Mouse (Mus musculus) urinary bladder, postnatal 25 days (tissue): ENCODE measurements around the gene Trmt61a.
A peak's percentile ranks its signal among the peaks of the same experiment; 100 is the strongest.
"Not testable (repeated sequence)": the region's sequence is repeated elsewhere in the genome, so short reads cannot be mapped to it uniquely, and the experiment has no call there.

Source experiments
- DNase-seq: peaks from one replicate; pipeline ENCODE4 v3.0.0; 2022; ENCODE audit warnings: low spot score

Trmt61a gene

DNA sequence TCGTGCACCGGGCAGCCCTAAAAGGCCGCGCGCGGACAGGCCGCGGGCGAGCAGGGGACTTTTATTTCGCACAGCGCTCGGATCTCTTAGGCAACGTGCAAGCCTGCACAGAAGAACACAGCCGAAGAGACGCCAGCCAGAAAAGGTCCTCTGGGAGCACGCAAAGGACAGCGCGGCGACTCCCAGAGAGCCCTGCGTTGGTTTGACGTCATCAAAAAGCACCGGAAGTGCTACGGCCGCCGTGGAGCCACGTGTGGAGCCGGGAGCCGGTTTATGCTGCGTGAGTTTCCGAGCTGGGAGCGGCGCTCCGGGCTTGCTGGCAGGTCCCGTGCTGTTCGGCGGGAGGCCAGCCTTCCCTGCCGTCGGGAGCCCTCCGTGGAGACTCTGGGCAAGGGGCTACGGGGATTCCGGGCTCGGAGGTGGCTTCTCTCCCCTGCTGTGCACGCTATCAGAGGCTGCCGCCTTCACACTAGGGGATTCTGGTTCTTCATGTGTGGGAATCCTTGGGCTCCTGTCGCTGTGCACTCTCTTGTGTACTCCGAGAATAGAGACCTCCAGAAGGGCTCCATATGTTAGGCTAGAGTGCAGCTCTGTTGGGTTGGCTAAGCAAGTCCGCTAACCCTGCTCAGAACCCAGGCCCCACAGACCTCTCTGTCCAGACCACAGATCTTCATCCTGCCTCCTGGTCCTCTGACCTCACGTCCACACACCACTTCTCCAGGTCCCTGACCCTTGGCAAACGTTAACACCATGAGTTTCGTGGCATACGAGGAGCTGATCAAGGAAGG lies at the start of gene Trmt61a:
Gene Trmt61a, plus strand, starts transcription at position 224 of the 788 bp plus-strand sequence.
- peak; percentile 87 for DNase-seq

- peak; percentile 43 for DNase-seq
Observed at GRCm38 (mm10) chr12:111648061-111648645, 29.8 kb upstream of the Trmt61a start.

- no peak for DNase-seq
Observed at GRCm38 (mm10) chr12:111652953-111653352, 25.0 kb upstream of the Trmt61a start.

DNA sequence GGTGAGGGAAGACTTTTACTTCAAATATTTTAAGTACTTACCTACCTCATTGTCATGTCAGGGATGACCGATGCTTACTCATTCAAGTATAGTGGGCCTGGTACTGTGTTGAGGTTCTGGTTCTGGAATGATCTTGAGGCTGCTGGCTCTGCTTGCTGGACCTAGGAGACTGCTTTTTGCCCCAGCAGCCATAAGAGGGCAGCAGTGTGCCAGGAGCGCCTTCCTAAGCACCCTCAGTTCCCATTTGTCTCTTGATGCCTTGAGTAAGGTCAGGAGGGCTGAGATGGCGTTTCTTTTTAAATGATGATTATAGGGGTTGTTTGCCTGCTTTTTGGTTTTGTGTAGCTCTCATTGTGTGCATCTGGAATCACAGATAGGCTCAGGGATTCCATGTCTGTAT lies 24.5 kb upstream of the Trmt61a start:
- DNase-seq = peak; percentile 56

GRCm38 (mm10) chr12:111655695-111656094 lies 22.2 kb upstream of the Trmt61a start:
- DNase-seq = no peak

- no peak for DNase-seq
Observed at GRCm38 (mm10) chr12:111659331-111659730, 18.6 kb upstream of the Trmt61a start.

- DNase-seq = no peak
Observed at GRCm38 (mm10) chr12:111660628-111661027, 17.3 kb upstream of the Trmt61a start.

DNA sequence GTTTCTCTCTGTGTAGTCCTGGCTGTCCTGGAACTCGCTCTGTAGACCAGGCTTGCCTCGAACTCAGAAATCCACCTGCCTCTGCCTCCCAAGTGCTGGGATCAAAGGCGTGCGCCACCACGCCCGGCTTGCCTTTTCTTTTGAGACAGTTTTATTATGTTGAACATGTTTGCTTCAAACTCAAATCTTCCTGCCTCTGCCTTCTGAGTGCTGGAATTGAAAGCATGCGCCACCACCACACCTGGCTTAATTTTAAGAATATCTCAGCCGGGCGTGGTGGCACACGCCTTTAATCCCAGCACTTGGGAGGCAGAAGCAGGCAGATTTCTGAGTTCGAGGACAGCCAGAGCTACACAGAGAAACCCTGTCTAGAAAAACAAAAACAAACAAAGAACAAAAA lies 16.4 kb upstream of the Trmt61a start:
- DNase-seq = not testable (repeated sequence)

DNA sequence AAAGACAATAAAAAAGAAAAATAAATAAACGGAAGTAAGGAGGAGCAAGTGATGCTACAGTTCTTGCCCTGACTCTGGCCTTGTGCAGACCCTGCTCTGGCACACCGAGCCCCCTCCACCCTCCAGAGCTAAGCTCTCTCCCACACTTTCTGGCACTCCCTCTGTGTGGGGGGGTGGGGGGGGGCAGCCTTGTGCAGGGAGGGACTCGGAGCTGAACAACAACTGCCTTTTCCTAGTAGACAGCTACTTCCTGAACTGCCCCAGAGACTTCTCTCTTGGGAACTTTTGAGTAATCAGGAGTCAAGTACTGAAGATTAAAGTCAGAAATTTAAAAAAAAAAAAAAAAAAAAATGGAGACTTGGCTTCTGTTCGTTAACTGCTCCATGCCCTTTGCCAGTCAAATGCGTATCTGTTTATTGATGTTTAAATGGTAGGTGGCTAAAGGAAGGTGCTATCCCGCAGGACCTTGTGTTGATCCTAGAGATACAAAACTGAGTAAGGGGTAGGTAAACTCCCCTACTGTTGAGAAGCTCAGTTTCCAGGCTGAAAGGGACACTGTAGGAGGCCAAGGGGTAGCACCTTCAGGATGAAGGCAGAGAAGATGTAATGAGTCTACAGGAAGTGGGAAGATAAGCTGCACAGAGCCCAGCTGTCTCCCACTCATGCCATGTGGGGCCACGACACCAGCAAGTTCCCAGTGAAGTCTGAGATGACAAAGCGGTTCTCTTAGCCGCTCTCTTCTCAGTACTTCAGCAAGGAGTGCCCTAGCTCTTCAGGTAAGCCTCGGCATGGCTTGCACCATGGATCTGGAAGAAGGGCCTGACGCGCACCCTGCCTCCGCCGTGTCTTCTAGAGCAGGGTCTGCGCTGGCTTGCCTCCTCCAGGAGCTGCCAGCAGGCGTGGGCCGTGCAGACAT lies 14.4 kb upstream of the Trmt61a start:
- DNase-seq = no peak

GRCm38 (mm10) chr12:111664144-111664634 lies 13.7 kb upstream of the Trmt61a start:
- no peak for DNase-seq

- no peak for DNase-seq
Observed at GRCm38 (mm10) chr12:111665041-111665880, 12.6 kb upstream of the Trmt61a start.

- DNase-seq = no peak
Observed at GRCm38 (mm10) chr12:111666380-111666779, 11.5 kb upstream of the Trmt61a start.

DNA sequence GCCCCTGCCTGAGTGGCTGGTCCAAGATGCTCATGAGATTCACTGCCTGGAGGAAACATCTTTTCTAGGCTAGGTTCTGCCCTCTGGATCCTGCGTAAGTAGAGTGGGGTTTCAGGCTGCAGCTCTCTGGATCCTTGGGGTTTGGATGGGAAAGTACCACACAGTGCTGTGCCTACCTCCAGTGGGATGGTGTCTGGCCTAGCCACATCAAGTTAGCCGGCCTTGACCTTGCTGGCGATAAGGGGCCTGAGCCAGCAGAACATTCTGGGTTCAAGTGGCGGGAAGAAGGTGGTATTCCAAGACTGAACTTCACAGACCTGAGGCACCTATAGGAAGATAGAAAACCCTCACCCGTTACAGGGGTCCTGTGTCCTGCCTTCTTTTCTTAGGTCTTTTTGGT lies 10.5 kb upstream of the Trmt61a start:
- no peak for DNase-seq

DNA sequence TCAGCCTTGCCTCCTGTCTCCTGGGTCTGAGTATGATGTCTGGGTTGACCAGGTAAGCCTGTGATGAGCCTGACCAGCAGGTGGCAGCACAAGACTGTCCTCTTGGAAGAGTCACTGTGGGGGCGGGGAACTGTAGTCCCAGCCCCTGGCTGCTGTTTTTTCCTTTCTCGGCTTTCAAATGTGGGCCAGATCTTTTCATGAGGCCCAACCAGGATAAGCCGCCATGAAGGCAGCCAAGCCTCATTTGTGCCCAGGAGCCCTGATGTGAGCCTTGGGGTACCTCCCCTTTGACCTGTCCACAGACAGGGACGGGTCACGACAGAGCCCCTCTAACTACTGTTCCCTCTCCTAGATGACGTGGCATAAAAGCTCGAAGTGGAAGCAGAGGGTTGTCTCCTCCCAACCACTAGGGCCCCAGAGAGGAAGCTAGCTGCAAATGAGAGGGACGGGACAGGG lies 9.4 kb upstream of the Trmt61a start:
- peak; percentile 99 for DNase-seq

- DNase-seq = no peak
Observed at GRCm38 (mm10) chr12:111669000-111669788, 8.7 kb upstream of the Trmt61a start.

GRCm38 (mm10) chr12:111669961-111670360 lies 7.9 kb upstream of the Trmt61a start:
- DNase-seq = no peak

DNA sequence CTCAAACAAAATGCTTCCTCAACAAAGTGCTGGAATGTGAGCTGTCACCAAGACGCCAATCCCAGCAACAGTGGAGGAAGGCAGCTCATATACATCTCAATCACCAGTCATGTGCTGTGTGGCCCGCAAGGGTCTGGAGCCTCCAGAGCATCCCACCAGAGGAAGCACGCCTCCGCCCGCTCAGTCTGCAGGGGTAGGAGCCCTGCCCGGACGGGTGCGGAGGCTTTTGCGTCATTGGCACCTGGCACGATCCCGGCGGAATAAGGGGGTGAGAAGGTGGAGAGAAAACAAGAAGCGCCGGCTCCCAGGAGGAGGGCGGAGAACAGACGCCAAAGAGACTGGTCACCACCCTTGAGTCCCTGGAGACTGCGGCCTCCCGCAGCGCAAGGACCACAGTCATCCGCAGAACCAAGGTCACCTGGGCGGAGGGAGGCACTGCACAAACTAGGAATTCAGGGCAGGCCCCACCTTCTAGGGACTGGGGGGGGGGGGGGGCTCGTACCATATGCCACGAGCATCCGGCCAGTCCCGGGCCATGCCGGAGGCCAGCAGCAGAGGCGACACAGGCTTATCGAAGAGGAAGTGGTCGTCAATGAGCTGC lies 7.4 kb upstream of the Trmt61a start:
- DNase-seq = no peak

DNA sequence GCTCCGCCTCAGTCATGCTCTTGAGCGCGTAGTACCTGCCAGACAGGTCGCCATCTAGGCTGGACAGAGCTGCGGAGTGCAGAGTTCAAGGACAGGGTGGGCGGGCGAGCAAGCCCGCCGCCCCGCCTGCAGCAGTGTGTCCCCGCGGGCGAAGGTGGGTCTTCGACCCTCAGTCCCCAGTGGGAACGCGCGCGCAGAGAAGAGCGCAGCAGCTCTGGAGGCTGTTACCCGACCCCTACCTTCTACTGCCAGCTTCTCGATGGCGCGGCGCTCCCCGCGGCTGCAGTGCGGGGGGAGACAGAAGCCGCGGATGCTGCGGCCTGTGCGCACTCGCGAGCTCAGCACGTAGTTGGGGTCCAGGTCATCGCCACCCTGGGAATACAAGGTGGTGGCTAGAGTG lies 6.9 kb upstream of the Trmt61a start:
- DNase-seq = no peak

DNA sequence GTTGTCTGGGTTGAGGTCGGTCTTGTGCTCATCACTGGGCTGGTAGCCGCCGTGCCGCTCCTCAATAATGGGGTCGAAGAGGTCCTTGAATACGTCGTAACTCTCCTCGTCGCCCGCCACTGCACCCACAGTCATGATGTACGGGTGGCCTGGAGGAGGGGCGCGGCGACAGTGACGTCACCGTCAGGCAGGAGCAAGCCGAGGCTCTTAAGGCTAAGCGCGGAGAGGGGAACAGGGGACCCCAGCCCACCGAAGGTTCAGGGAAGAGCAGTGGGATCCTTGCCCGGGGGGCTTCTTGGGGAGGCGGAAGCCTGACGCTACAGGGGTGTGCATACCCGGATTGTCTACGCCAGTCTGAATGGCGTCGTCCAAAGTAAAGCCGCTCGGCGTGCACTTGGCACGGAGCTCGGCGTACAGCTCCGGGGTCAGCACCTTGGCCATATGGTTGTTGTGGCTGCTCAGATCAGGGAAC lies 6.4 kb upstream of the Trmt61a start:
- no peak for DNase-seq

DNA sequence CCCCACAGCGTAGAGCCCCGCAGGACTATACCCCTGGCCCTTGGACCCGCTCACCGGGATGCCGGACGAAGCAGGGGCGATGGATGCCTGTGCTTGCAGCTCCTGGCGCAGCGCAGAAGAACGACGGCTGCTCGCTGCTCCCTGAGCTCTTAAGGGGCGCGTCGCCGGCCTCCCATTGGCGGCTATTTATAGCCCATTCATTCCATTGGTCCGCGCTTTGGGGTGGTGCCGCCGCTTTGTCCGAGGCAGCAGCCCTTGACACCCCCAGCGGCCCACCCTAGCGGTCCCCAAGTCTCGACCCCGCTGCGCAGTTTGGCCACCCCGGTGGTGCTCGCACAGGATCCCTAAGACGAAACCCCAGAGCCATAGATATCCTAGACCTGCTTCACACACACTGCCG lies 5.7 kb upstream of the Trmt61a start, which contains the start of gene Ckb:
Gene Ckb, minus strand, starts transcription at position 163 of the 400 bp plus-strand sequence.
- peak; percentile 56 for DNase-seq
